Mouse (Mus musculus) gastrocnemius, postnatal 36 days (tissue): Measurements from ENCODE around the gene Minar1. TPM values are rescaled to one million over a fixed set of nuclear protein-coding genes. Genes with fewer than 3 reads are reported as not detected.

ENCODE experiments used
- DNase-seq, 2 experiments: peaks; one replicate each; pipeline ENCODE4 v3.0.0; 2022
- intact Hi-C: fragments of 180-260 bp; cut with DNase I; formaldehyde crosslinking; loops from one replicate; pipeline ENCODE4 v1.15.1; 2025
- long read RNA-seq, 2 experiments: library from polyadenylated mRNA; stranded (forward); transcript quantifications; one replicate each; pipeline ENCODE4 v2.0.0; 2021
- total RNA-seq, 2 experiments: library from RNA; stranded (reverse); gene quantifications; 2 replicates each; pipeline ENCODE4 v1.2.3; 2021

The Minar1 gene
- not detected for total RNA-seq
- long read RNA-seq, experiment 1, result 0 reads
- long read RNA-seq, experiment 2, result 0 reads

DNA sequence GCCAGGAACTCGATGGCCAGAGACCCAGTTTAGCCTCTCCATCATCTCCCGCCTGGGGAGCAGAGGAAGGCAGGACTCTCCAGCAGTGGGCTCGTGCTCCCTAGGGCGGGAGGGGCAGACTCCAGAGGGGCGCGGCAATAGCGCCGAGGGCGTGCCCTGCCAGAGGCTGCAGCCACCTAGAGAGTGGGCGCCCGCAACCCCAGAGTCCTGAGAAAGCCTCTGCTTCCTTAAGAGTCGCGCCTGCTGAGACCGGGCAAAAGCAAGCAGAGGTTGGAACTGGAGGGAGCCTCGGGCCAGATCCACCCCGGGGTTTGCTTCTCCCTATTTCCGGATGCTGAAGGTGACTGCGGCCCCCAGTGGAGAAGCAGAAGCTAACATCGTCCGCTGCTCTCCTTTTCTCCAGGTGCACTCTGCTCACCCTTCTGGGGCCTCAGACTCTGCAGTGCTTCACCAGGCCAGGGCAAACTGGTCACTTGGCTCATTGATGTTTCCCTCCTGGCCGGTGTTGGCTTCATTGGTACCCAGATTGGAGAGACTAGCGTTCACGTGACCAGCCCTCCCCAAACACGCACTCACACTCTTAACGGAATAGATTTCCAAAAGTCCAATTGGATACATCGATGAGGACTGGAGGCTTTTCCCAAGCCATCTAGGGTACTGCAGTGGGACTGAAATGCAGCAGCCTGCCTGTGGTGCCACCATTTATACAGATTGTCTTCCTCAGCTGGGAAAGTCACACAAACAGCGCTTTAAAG is at the start of gene Minar1:
Minar1 (minus strand) TSS at position 120 of the 755 bp plus-strand sequence.
- intact Hi-C loops, result no loop called here
- no peak for DNase-seq

DNA sequence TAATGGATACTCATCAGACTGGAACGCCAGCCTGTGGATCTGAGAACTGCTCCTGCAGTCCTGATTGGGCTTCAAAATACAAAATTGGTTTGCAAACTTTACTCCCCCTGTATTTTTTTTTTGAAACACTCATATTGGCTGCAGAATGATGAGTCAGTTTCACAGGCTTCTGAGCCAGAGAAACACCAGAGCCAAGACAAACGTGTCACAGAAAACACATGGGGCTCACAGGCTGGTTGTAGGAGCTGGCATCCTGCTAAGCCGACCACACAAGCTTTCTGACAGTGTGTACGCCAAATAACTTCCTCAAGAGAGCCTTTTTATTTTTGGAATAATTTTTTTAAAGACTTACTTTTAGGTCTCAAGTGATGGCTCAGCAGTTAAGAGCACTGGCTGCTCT is 47.0 kb upstream of the Minar1 start:
- DNase-seq, result no peak
- intact Hi-C loops, result no loop called here

DNA sequence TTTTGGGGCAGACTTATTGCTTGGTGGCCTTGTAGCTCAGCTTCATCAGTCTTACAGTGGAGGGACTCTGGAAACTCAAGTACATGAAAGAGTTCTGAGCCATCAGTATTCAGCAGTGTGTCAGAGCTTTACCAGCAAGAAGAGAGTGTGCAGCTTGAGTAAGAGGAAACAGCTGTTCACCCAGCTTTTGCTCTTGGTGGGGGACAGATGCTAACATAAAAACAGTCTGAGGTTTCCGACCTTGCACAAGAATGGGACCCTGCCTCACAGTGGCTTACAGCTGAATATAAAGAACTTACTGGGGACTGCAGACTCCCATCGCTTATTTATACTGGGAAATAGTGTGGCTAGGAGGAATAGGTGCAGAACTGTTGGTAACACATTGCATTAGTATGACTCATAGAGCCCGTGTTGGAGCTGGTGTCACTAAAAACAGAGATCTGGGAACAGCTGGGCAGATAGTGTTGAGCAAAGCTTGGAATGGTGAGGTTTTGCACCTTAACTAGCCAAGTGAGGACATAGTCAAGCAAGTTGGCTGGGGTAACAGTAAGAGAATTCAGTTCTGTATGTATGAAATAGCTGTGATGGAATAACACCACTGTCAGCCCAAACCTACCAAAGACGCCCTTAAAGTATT is 44.5 kb upstream of the Minar1 start:
- DNase-seq, result no peak
- intact Hi-C loops, result no loop called here

DNA sequence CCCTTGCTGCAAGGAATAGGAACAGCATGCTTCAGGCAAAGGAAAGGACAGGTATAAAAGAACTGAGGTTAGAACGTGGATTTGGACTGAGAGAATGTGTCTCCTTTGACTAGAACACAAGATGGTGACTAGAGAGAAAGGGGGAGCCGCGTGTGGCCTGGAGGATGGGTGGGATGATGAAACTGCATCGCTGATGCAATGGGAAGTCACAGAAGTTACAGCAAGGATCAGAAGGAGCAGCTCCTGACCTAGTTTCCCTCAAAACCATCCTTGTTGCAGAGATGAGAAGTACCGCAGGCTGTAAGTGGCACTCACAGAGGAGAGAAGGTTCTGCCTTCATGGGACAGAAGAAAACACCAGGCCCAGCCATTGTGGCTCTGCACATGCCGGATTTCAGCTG is 28.0 kb upstream of the Minar1 start:
- DNase-seq, result no peak
- intact Hi-C loops, result no loop called here

DNA sequence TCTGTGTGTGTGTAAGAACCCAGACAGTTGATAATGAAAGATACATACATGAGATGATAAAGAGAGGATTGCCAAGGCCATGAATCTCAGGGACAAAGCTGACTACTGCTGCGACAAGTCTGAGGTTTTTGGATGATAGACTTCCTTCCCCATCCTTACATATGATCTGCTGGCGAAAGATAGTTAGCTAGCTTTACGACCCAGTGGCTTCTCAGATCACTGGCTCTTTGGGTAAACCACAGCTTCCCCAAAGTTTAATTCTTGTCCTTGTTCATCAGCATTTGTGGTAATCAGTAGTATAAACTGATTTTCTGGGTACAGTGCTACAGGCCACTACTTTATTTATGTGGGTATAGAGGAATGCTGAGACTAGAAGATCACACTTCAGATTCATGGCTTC is 14.5 kb upstream of the Minar1 start:
- no peak for DNase-seq
- intact Hi-C loops, result no loop called here

DNA sequence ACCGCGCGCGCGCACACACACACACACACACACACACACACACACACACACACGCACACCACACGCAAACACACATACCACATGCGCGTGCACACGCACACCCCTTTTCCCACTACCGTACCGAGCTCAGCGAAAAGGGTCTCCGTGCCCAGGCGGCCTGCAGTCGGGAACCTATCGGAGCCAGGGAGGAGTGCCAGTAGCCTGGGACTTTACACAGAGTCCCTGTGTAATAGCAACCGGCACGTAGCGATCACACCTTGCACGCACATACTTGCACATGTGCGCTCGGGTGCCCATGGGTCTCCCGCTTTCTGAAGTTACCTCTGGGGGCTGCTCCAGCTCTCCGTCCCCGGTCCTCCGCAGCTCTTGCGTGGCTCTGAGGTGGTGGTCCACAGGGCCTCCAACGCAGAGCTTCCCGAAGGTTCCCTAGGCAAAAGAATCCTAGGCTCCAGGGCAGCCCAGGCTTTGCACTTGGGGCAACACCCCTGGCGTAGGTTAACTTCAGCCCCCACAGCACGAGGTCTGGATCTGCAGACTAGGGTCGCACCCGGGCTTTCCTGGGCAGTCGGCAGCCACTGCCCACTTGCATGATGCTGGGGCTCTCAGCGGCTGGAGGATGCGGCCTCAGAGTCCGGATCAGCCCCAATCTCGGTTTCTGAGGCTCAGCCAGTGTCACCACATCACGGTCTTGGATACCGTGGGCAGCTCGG is 474 bp downstream of the Minar1 start:
- DNase-seq, result no peak
- intact Hi-C loops, result no loop called here

DNA sequence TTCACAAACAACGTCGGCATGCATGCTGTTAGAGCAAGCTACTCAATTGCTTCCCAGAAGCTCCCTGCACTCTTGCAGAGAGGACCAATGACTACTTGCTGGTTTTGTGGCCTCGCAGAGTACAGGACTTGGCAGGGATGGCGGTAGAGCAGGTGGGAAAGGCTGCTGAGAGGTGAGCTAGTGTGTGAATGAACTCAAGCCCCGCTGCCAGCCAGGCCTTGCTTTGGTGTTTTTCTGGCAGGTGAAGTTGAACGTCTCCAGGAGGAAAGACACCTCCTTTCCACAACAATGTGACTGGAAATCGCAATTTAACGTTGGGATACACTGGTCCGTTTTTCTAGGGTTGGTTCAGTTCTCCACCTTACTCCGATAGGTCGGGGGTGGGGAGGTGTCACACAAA is 1.2 kb downstream of the Minar1 start:
- intact Hi-C loops, result no loop called here
- DNase-seq, result no peak

DNA sequence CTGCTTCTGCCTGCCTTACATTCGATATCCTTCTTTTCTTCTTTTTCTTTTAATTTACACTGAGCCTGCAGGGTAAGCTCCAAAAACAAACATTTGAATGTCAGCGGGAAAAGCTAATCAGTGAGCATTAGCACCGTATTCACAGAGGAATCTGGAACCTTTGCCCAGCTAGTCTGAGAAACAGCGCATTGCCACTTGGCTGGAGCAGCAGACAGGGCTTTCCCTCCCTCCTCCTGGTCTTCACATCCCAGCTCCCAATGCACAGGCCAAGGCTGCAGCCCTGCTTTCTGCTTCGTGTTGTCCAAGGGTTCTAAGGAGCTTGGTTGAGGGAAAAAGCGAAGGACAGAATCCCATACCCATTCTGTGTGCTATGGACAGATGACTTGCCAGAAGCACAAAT is 2.6 kb downstream of the Minar1 start:
- no peak for DNase-seq

DNA sequence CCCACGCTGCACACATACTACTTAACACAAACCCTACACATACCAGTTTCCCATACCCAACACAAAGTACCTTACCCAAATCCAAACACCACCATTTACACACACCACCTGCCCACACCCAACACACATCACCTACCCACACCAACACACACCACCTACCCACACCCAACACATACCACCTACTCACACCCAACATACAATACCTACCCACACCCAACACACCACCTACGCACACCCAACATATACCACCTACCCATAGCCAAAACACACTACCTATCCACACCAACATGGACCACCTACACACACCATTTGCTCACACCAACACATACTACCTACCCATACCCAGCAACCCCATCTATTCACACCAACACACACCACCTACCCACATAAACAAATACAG is 6.0 kb downstream of the Minar1 start:
- intact Hi-C loops, result no loop called here
- DNase-seq, result no peak

More for the DNA sequence above, 2.6 kb downstream of the Minar1 start:
- intact Hi-C loops, result no loop called here

DNA sequence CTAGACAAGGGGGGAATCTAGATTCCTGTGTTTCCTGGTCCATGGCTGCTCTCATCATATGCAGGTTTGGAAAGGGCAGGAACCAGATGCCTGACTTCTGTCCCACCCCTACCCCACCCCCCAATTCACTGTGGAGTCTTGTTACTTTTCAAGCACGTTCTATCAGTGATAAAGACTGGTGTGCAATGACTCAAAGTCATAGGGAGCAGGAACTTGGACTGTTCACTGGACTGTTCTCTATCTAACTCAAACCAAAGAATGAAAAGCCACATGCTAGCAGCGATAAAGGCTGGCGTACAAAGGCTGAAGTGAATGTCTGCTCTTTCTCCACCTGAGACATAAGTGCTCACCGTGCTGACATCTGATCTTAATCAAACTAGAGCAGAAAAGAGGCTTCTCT is 12.3 kb downstream of the Minar1 start:
- intact Hi-C loops, result no loop called here
- no peak for DNase-seq

DNA sequence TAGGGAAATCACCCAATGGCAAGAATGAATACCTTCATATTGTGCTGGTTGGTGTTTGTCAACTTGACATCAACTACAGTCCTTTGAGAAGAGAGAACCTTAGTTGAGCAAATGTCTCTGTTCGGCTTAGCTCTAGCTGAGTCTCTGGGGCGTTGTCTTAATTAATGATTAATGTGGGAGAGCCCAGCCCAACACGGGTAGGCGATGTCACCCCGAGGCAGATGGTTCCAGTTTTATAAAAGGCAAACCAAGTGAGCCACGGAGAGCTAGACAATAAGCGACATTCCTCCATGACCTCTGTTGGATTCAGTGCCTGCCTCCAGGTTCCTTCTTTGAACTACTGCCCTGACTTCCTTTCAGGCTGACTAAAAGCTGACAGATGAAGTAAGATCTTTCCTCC is 15.6 kb downstream of the Minar1 start:
- intact Hi-C loops, result no loop called here
- no peak for DNase-seq

DNA sequence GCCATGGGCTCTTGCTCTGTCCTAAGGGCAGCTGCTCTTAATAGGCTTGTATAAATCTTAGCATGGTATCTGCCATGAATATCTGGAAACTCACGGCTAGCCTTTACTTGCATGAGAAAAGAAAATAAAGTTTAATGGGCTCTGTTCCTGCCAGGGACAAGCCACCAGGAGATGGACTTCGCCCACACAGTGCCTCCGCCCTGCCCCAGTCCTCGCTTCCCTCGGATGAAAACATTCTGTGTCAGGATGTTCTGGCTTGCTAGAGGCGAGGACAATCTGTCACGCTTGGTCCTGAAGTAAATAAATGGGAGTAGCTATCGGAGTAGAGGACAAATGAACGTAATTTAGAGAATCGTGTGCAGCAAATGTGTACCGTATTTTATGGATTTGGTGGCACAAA is 16.7 kb downstream of the Minar1 start:
- no peak for DNase-seq

DNA sequence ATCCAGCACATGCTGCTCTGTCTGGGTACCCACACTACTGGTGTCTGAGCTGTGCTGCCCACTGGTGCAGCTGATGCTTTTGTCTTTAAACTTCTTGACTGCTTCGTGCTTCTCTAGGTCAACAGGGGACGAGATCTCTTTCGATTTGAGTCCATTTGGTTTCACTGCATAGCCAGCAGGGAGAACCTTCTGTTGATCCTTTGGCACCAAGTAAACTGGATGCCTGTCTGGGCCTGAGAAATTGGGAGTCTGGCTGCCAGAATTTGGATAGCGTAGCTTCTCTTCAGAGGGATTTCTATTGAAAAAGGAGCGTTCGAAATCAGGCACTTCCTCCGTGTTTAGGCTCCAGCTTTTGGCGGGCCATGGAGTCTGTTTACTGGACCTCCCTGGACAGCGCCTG is 21.0 kb downstream of the Minar1 start:
- DNase-seq, result no peak
- intact Hi-C loops, result no loop called here

More for the DNA sequence above, 16.7 kb downstream of the Minar1 start:
- intact Hi-C loops, result no loop called here

DNA sequence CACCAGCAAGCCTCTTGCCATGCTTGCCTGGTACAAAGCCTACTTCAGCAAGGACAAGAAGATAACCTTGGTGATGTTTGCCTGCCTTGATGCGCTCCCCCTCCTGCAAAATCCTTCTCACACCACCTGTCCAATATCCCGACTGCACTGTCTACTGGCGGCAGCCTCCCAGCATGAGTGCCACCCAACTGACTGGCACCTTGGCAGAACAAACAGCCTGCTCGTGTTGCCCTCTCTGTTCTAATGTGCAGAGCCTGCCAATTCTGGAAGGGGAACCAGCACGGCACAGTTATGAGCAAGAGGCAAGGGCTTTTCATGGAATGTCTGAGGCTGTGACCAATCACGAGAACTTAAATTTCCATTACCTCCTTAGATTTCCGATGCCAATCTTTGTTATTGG is 22.2 kb downstream of the Minar1 start:
- intact Hi-C loops, result no loop called here
- DNase-seq, result no peak

DNA sequence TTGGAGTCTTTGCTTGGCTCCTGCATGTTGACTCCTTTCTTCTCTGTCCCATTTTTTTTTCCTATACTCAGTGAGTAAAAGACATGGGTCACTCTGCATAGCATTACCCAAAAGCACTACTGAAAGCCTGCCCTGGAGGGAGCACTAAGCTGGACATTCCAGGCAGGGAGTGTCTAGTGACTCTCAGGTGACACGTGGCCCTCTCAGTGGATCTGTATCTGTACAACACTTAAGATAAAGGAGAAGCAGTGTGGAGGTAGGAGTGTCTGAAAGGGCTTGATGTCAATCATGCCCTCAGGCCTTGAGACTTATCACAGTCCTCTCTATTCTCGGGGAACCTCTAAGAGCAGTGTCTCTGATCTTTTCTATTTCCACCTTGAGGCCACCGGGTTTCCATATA is 25.9 kb downstream of the Minar1 start:
- no peak for DNase-seq
- intact Hi-C loops, result no loop called here

DNA sequence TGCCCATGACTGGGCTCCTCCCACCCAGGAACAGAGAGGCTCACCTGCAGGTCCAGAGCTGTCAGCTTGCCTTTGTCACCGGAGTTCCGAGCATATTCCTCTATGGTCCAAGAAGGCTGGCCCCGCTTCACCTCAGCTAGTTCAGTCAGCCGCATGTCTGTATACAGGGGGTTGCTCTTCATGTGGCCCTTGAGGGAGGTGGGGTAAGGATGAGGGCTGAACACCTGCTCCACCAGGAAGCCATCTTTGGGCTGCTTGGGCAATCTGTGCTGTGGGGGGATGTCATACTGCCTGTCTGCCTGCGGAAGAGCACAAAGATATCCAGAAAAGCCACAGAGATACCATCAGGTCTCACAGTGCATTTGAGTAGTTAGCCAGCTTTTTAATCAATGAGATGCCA is 26.5 kb downstream of the Minar1 start:
- intact Hi-C loops, result no loop called here
- no peak for DNase-seq

DNA sequence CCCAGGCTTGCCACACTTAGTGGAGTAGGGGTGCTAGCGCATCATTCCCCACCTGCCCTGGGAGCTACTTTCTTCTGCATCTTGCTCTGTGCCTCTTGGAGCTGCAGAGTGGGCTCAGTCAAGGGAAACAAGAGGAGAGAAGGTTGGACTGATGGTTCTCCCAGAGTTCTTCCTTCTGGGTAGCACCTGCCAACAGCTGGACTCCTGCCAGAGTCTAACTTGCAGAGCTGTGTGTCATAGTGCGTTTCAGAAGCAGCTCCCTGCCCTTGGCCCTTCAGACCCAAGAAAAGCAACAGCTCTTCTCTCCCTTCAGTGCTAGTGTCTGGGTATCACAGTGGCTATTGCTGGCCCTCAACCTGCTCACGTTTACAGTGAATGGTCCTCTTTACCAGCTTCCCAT is 30.5 kb downstream of the Minar1 start:
- DNase-seq, result no peak
- intact Hi-C loops, result no loop called here

DNA sequence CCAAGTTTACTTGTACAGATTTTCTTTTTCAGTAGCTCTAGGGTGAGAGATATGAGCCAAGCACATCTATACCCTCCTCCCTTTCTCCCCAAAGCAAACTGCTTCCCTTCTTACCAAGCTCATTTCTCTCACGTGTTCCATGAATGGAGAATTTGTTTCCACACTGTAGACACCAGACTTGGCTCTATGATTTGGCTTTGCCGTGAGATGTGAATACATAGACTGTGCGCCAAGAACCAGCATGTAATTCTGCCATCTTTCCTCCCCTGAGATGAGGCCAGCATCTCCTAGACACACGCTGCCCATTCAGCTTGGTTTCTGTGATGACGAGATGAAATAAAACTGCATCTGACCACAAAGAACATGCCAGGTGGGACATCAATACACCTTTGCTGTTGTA is 44.5 kb downstream of the Minar1 start:
- intact Hi-C loops, result no loop called here
- no peak for DNase-seq

DNA sequence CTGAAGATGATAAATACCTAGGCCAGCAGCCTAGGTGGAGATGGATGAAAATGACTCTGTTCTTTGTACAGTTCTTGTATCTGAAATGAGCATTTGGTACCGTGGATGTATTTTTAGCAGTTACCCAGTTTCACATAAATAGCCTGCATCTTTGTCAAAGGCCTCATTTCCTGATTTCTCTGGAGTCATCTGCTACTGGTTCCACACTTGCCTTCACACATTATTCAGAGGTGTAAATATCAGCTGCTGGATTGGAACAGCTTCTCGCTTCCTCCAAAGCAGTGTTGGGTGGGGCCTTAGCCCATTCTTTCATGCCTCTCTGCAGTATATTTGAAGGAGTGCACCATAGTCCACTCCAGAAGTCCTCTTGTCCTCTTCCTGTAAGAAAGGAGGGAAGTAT is 70.3 kb downstream of the Minar1 start:
- intact Hi-C loops, result no loop called here
- no peak for DNase-seq
